Mouse (Mus musculus) cerebellum, adult 2 months (tissue): Measurements from ENCODE around the gene Spock1.

Experiments used
- CTCF ChIP-seq: fragments of 200-500 bp; IDR thresholded peaks from 2 replicates; pipeline ENCODE4 v1.5.1; 2011; ENCODE audit warnings: low read depth, mild to moderate bottlenecking, control low read depth, low read length, moderate library complexity, borderline replicate concordance; ENCODE audit not compliant: insufficient read depth
- POLR2A ChIP-seq: fragments of 200-500 bp; IDR thresholded peaks from 2 replicates; pipeline ENCODE4 v1.6.1; 2011; ENCODE audit warnings: low read length, control low read depth, borderline replicate concordance; ENCODE audit not compliant: insufficient read depth

DNA sequence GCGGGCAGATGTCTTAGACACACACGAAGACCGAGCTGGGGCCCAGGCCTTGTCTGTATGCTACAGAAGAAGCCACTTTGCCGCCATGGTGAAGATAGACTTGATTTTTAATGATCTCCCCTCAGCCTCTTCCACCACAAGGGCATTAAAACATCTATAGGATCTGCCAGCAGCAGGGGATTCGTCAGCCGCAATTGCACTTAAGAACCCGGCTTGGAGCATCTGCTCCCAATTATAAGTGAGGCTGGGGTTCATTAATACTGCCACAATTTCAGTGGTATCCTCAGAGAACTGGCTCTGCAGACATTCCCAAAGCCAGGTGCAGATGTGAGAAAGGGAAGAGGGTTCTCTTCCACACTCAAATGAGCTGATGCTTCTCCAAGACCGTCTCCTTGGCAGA, 13.5 kb downstream of the Spock1 start:
- TF ChIP-seq CTCF (no peak), POLR2A (no peak)
